ENCODE assay signal across 30 mouse cellular contexts in genomic region chr2:26997993-26998392, GRCm38 (mm10). TPM values are rescaled to one million over a fixed set of nuclear protein-coding genes. Genes with fewer than 3 reads are reported as not detected.
DNase-seq lines count a peak whose midpoint lies in the region; ATAC-seq and TF ChIP-seq lines count a peak whose summit lies in the region.
"Had no signal": no experiment of that assay in that cellular context is flagged by ENCODE, and none has a peak within 500 bp of the region (broad histone marks: within the 10 kb centered on the region; RNA-seq: fewer than 3 reads in every experiment).

No protein-coding gene starts in this region.

- no peak for ATAC-seq in cerebellum, adult (ENCODE audit: insufficient number of reproducible peaks, low FRiP score, low TSS enrichment)
- ATAC-seq: activated CD4-positive, CD25-positive, alpha-beta regulatory T cell, adult 4 months; CD4-positive, CD25-positive, alpha-beta regulatory T cell, adult 4 months; forebrain, embryonic 14.5 days; forebrain, embryonic 16.5 days; Patski had no signal

- no peaks in the 10 kb centered on the region for H3K36me3 ChIP-seq in CH12.LX (replicated peaks in 1 of 2; ENCODE audit: control insufficient read depth in 1 of 2, insufficient read depth in 1 of 2, low read length in 1 of 2)
- H3K36me3 ChIP-seq: embryonic facial prominence, embryonic 13.5 days; embryonic facial prominence, embryonic 15.5 days; forebrain, embryonic 10.5 days; forebrain, embryonic 12.5 days had no signal

- no peak for TF ChIP-seq RAD21 in CH12.LX (IDR thresholded peaks at IDR 0.05; ENCODE audit: low read depth, low read length)

- no peak overlapping the region for H3K9ac ChIP-seq in CH12.LX (ENCODE audit: insufficient read depth, low read depth)
- H3K9ac ChIP-seq: embryonic facial prominence, embryonic 13.5 days; embryonic facial prominence, embryonic 15.5 days; forebrain, embryonic 12.5 days had no signal

- no peak overlapping the region for H3K27ac ChIP-seq in CH12.LX (ENCODE audit: insufficient read depth, low read depth)
- H3K27ac ChIP-seq: embryonic facial prominence, embryonic 13.5 days; embryonic facial prominence, embryonic 15.5 days; forebrain, embryonic 10.5 days; forebrain, embryonic 12.5 days had no signal

- in situ Hi-C loops in CH12.LX (cut with MboI; ENCODE audit: low pct_ligation_motif_present, low pct_unique_long_range_greater_than_20kb, low sequenced_read_pairs), result no loop called here

- no peak for TF ChIP-seq POLR2A in CH12.LX (IDR thresholded peaks at IDR 0.05; ENCODE audit: low read depth, low read length)

- H3K79me2 ChIP-seq in CH12.LX (replicated peaks; ENCODE audit: control insufficient read depth, extremely low read depth, insufficient read depth, poor library complexity, severe bottlenecking), result no peaks in the 10 kb centered on the region

- H3K9me3 ChIP-seq in CH12.LX (replicated peaks; ENCODE audit: low read length), result no peaks in the 10 kb centered on the region
- H3K9me3 ChIP-seq: embryonic facial prominence, embryonic 13.5 days; embryonic facial prominence, embryonic 15.5 days; forebrain, embryonic 10.5 days; forebrain, embryonic 12.5 days had no signal

- no peak overlapping the region for H3K4me3 ChIP-seq in CH12.LX (replicated peaks in 1 of 3; ENCODE audit: low read depth in 2 of 3, low read length in 2 of 3, poor library complexity in 1 of 3)
- H3K4me3 ChIP-seq: embryonic facial prominence, embryonic 13.5 days; embryonic facial prominence, embryonic 15.5 days; erythroblast, embryonic 14.5 days; forebrain, embryonic 10.5 days; forebrain, embryonic 12.5 days had no signal

- peak overlapping the region; percentile 7; the same call in 1 of the 2 replicates for H3K4me2 ChIP-seq in CH12.LX (ENCODE audit: insufficient read depth, low read depth, poor library complexity, severe bottlenecking)
- H3K4me2 ChIP-seq: embryonic facial prominence, embryonic 13.5 days; embryonic facial prominence, embryonic 15.5 days; forebrain, embryonic 12.5 days had no signal

- TF ChIP-seq EP300 in CH12.LX (IDR thresholded peaks at IDR 0.05; ENCODE audit: low read length), result no peak

- H3K27me3 ChIP-seq in CH12.LX (replicated peaks), result no peaks in the 10 kb centered on the region
- H3K27me3 ChIP-seq: embryonic facial prominence, embryonic 13.5 days; embryonic facial prominence, embryonic 15.5 days; forebrain, embryonic 12.5 days had no signal

- H3K4me1 ChIP-seq in CH12.LX (ENCODE audit: control insufficient read depth in 1 of 2, insufficient read depth in 2 of 2), result no peaks in the 10 kb centered on the region
- H3K4me1 ChIP-seq: embryonic facial prominence, embryonic 13.5 days; embryonic facial prominence, embryonic 15.5 days; forebrain, embryonic 10.5 days; forebrain, embryonic 12.5 days had no signal

- peak in 1 of 2 experiments; percentile 20; a peak in 2 of 4 replicates for TF ChIP-seq CTCF in CH12.LX (conservative IDR thresholded peaks at IDR 0.05 in 1 of 2, IDR thresholded peaks at IDR 0.05 in 1 of 2; ENCODE audit: low read depth in 2 of 2, low read length in 2 of 2)

- peak; percentile 42 for DNase-seq in 416B (ENCODE audit: low read depth)
- DNase-seq in CH12.LX (ENCODE audit: extremely low read depth), result no peak
- peak; percentile 21 for DNase-seq in MEL-GATA-1-ER (ENCODE audit: extremely low read depth, low read depth)
- DNase-seq in frontal cortex, postnatal 14 days (ENCODE audit: low spot score in 2 of 2), result no peak
- no peak for DNase-seq in heart, adult 18-20 months
- DNase-seq: adrenal gland, adult 8-10 months; adrenal gland, postnatal 14 days; adrenal gland, postnatal 36 days; cerebellum, adult 11 months; cerebellum, adult 18-20 months; cerebellum, adult 8-10 months; cerebellum, adult 9-11 months; cerebellum, postnatal 14 days; cerebellum, postnatal 36 days; embryo, embryonic 11 days had no signal

- dilution Hi-C loops in CH12.LX (cut with MboI; ENCODE audit: extremely low pct_ligation_motif_present, extremely low pct_unique_long_range_greater_than_20kb, low sequenced_read_pairs), result no loop called here

TF ChIP-seq in CH12.LX, 34 proteins besides CTCF, POLR2A, EP300 and RAD21:
- TF ChIP-seq SMC3 (IDR thresholded peaks at IDR 0.05; ENCODE audit: low read depth, low read length) (peak; percentile 8; the same call in 1 of the 2 replicates), JUN (IDR thresholded peaks at IDR 0.05; ENCODE audit: insufficient read depth, low read depth, low read length) (no peak)

RNA-seq across cellular contexts. Expression of gene Cacfd1, which starts 11.7 kb away (rescaled TPM):
- total RNA-seq in CH12.LX (2012; rRNA removed) (9.9 and 10.3 TPM in 2 replicates), CH12.LX (2014; rRNA removed) (5.4 and 6.4 TPM in 2 replicates)
- 18.8 and 20.2 TPM in 2 replicates for polyA plus RNA-seq in CH12.LX (2012; ENCODE audit: insufficient read length, low read depth)
- total RNA-seq in heart, adult 18-20 months (2021), result 10 to 100 TPM; 45.6 to 48.8 TPM

RNA-seq across cellular contexts. Expression of gene Adamts13, which starts 24.8 kb away (rescaled TPM):
- total RNA-seq in CH12.LX (2012; rRNA removed) (0.13 and 0.17 TPM in 2 replicates), CH12.LX (2014; rRNA removed) (not detected in 2 replicates)
- polyA plus RNA-seq in CH12.LX (2012; ENCODE audit: insufficient read length, low read depth), result 0.17 TPM in 1 of 2 replicates, not detected in the other
- total RNA-seq in heart, adult 18-20 months (2021), result not detected
- total RNA-seq: adrenal gland, adult 18-20 months; adrenal gland, adult 8-10 months; adrenal gland, postnatal 36 days; common myeloid progenitor, adult 5-6 weeks; ES-E14 had no signal
- polyA plus RNA-seq: activated CD4-positive, CD25-positive, alpha-beta regulatory T cell, adult 4 months; CD4-positive, CD25-positive, alpha-beta regulatory T cell, adult 4 months; embryonic facial prominence, embryonic 11.5 days; embryonic facial prominence, embryonic 13.5 days; erythroblast, embryonic 14.5 days; forebrain, embryonic 10.5 days; forebrain, embryonic 12.5 days had no signal

RNA-seq across cellular contexts. Expression of gene Slc2a6, which starts 29.8 kb away (rescaled TPM):
- total RNA-seq in CH12.LX (2012; rRNA removed) (49.8 and 55.9 TPM in 2 replicates), CH12.LX (2014; rRNA removed) (37.3 and 43.3 TPM in 2 replicates)
- 17.1 and 22.1 TPM in 2 replicates for polyA plus RNA-seq in CH12.LX (2012; ENCODE audit: insufficient read length, low read depth)
- under 1 TPM; 0.17 to 0.31 TPM for total RNA-seq in heart, adult 18-20 months (2021)

RNA-seq across cellular contexts. Expression of gene Rexo4, which starts 33.8 kb away (rescaled TPM):
- 53.6 and 66.4 TPM in 2 replicates for total RNA-seq in CH12.LX (2012; rRNA removed)
- 67.2 and 69.1 TPM in 2 replicates for total RNA-seq in CH12.LX (2014; rRNA removed)
- polyA plus RNA-seq in CH12.LX (2012; ENCODE audit: insufficient read length, low read depth), result 74.8 and 83.4 TPM in 2 replicates
- 10 to 100 TPM; 11.1 to 12.1 TPM for total RNA-seq in heart, adult 18-20 months (2021)

Comparison
In these comparisons a context has a peak if more than half of its experiments do, and no peak if none do; other contexts are left out.
1. DNase-seq: peak in 416B (single experiment) and MEL-GATA-1-ER (single experiment); none in CH12.LX (single experiment), frontal cortex, postnatal 14 days (0 of 2) and heart, adult 18-20 months (0 of 2).
2. RNA of gene Cacfd1, which starts 11.7 kb away (total RNA-seq): 45.6 to 48.8 TPM in heart, adult 18-20 months; 5.4 to 10.3 TPM in CH12.LX; every median in the first group is over 4 times any median in the second.
3. RNA of gene Slc2a6, which starts 29.8 kb away (total RNA-seq): 37.3 to 55.9 TPM in CH12.LX; 0.17 to 0.31 TPM in heart, adult 18-20 months; every median in the first group is over 10 times any median in the second.